Mouse (Mus musculus) liver, embryonic 15.5 days (tissue): ENCODE measurements around the gene Med6. TPM values are rescaled to one million over a fixed set of nuclear protein-coding genes. Genes with fewer than 3 reads are reported as not detected.
"Not testable (repeated sequence)": the region's sequence is repeated elsewhere in the genome, so short reads cannot be mapped to it uniquely, and the experiment has no call there.

Experiments
- ATAC-seq: fragments of 200-750 bp; cut with Nextera tagmentation; 2 replicates; pipeline ENCODE4 v1.8.0; 2017; ENCODE audit warnings: moderate number of reproducible peaks, mild to moderate bottlenecking, moderate library complexity; ENCODE audit not compliant: insufficient read depth
- H3K27ac ChIP-seq: fragments of 300-500 bp; sonication (generic); replicated peaks from 2 replicates; pipeline ENCODE4 v1.5.1; 2015; ENCODE audit warnings: mild to moderate bottlenecking, inconsistent platforms
- H3K27me3 ChIP-seq: fragments of 300-500 bp; sonication (generic); 2 replicates; pipeline ENCODE4 v1.6.1; 2015; ENCODE audit warnings: mild to moderate bottlenecking, inconsistent platforms
- H3K36me3 ChIP-seq: fragments of 300-500 bp; sonication (generic); replicated peaks from 2 replicates; pipeline ENCODE4 v1.6.1; 2015; ENCODE audit warnings: moderate library complexity, mild to moderate bottlenecking, inconsistent platforms
- H3K4me1 ChIP-seq: fragments of 300-500 bp; sonication (generic); replicated peaks from 2 replicates; pipeline ENCODE4 v1.6.1; 2015; ENCODE audit warnings: inconsistent platforms
- H3K4me2 ChIP-seq: fragments of 300-500 bp; sonication (generic); 2 replicates; pipeline ENCODE4 v1.6.1; 2015; ENCODE audit warnings: moderate library complexity, mild to moderate bottlenecking, inconsistent platforms
- H3K4me3 ChIP-seq: fragments of 300-500 bp; sonication (generic); replicated peaks from 2 replicates; pipeline ENCODE4 v1.5.1; 2015; ENCODE audit warnings: mild to moderate bottlenecking, inconsistent platforms
- H3K9ac ChIP-seq: fragments of 300-500 bp; sonication (generic); 2 replicates; pipeline ENCODE4 v1.6.1; 2015; ENCODE audit warnings: moderate library complexity, mild to moderate bottlenecking, inconsistent platforms
- H3K9me3 ChIP-seq: fragments of 300-500 bp; sonication (generic); replicated peaks from 2 replicates; pipeline ENCODE4 v1.6.1; 2016; ENCODE audit warnings: inconsistent platforms
- WGBS: fragments of 180-500 bp; shearing (Covaris S2); methylation state at CpG from one replicate; pipeline ENCODE4 v1.1.7; 2015; ENCODE audit warnings: mixed read lengths; ENCODE audit not compliant: insufficient replicate concordance; 5-methylcytosine and 5-hydroxymethylcytosine counted together
- polyA plus RNA-seq: library from polyadenylated mRNA; unstranded; fragments of >200 nt; fragmentation: Nextera tagmentation; extraction: Ambion mirVana; gene quantifications from 2 replicates; pipeline ENCODE4 v1.2.1, GENCODE M21; 2015

Gene Med6
- polyA plus RNA-seq, 1 experiment from 2014 or later = 33.2 TPM

DNA sequence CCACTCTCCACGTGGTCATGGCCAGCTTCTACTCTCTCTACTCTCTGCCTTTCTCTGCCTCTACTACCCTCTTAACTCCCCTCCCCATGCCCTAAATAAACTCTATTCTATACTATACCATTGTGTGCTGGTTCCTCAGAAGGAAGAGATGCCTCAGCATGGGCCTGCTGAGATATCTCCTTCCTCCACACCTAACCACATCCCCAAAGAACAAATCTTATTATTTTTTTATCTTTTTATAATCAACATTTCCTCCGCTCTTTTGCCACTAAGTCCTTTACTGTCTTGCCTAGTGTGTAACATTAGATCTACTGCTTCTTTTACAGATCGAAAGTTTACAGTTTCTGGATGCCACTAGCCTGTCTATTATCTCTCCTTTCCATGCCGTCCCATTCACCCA lies 47.6 kb downstream of the Med6 start:
- no peaks in the 10 kb centered on the region for H3K9me3 ChIP-seq
- ATAC-seq = no peak
- H3K4me3 ChIP-seq = no peak overlapping the region
- no peaks in the 10 kb centered on the region for H3K4me1 ChIP-seq
- no peak overlapping the region for H3K27ac ChIP-seq
- no peak overlapping the region for H3K4me2 ChIP-seq
- no peak overlapping the region for H3K9ac ChIP-seq
- H3K36me3 ChIP-seq = no peaks in the 10 kb centered on the region
- 18% methylated on average over 4 of the region's 4 CpGs for WGBS
- H3K27me3 ChIP-seq = no peaks in the 10 kb centered on the region

DNA sequence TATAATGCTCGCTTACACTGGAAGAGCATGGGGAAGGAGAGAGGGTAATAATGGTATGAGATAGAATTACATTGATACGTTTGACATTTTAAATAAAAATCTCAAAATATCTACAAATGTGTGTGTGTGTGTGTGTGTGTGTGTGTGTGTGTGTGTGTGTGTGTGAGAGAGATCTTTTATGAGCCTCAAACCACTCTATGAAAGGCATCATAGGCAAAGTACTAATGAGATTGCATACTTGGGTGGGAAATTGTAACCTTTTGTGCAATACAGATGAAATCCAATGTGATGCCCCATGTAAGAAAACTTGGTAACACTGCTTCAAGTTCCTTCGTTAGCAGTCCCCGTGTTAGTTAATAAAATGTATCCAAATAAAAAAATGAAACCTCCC lies 61.8 kb downstream of the Med6 start:
- H3K4me2 ChIP-seq = peak overlapping the region; percentile 75
- H3K4me3 ChIP-seq = peak overlapping the region; percentile 73
- 25% methylated on average over 4 of the region's 4 CpGs for WGBS
- peak overlapping the region; percentile 62 for H3K9ac ChIP-seq
- H3K36me3 ChIP-seq = no peaks in the 10 kb centered on the region
- no peaks in the 10 kb centered on the region for H3K27me3 ChIP-seq
- no peak for ATAC-seq
- H3K27ac ChIP-seq = peak overlapping the region; percentile 79
- no peaks in the 10 kb centered on the region for H3K9me3 ChIP-seq
- H3K4me1 ChIP-seq = peaks cover 14% of the 10 kb centered on the region

DNA sequence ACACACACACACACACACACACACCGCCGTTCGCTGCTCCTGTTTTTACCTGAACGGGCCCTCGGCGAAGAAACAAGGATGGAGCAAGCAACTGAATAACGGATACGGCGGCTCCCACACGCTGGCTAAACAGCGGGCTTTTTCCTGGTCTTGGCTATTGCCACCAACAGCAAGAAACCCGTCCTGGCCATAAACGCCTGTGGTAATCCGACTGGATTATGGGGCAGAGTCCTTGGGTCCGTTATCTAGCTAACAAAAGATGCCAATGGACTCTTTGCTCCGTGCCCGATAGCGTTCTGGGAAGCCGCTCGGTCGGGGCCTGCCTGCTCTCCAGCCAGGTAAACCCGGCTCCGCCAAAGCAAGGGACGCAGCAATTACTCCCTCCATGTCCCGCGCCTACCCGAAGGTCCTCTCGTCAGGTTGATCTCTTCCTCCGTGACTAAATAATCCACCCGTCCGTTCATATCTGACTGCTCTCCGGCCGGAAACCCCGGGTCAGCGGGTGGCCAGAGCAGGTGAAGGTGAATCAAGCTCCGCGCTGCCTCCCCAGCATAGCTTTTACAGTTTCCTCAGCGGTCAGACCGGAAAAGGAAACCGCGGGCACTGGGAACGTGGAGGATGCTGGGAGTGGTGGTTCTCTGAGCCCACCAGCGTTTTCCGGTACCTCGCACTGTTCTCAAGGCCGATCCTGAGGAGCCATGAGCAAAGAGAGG lies 62.3 kb downstream of the Med6 start, which contains the start of the genes Gm20498 and Synj2bp:
TSS of gene Gm20498 (minus strand) at position 590 of the 713 bp plus-strand sequence.
TSS of gene Synj2bp (minus strand) at position 596 of the 713 bp plus-strand sequence.
- Histone ChIP-seq H3K27ac (peak within 1 kb of the TSS; percentile 79), H3K9me3 (no peaks in the 10 kb centered on the region), H3K4me2 (peak within 1 kb of the TSS; percentile 75), H3K9ac (peak within 1 kb of the TSS; percentile 62), H3K36me3 (no peaks in the 10 kb centered on the region), H3K27me3 (no peaks in the 10 kb centered on the region), H3K4me1 (peaks cover 14% of the 10 kb centered on the region), H3K4me3 (peak within 1 kb of the TSS; percentile 73)
- ATAC-seq = peak; percentile 86
- under 1% methylated on average over 46 of the region's 46 CpGs for WGBS

DNA sequence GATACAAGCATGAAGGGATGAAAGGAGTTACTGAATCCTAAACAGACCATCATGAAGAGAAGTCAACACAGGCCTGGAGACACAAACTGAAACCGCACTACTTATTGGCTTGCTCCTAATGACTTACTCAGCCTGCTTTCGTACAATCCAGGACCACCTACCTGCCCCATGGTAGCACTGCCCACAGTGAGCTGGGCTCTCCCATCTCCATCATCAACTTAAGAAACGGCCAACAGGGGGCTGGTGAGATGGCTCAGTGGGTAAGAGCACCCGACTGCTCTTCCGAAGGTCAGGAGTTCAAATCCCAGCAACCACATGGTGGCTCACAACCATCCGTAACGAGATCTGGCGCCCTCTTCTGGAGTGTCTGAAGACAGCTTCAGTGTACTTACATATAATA lies 64.2 kb downstream of the Med6 start:
- not testable (repeated sequence) for H3K27me3 ChIP-seq, ATAC-seq, H3K36me3 ChIP-seq, H3K27ac ChIP-seq, H3K9me3 ChIP-seq, H3K4me2 ChIP-seq, H3K4me3 ChIP-seq, H3K9ac ChIP-seq
- H3K4me1 ChIP-seq = peaks cover 14% of the 10 kb centered on the region
- WGBS = 62% methylated on average over 8 of the region's 8 CpGs

Other genes starting within 250 kb of the Med6 start
- 0.06 and 0.13 TPM in 2 replicates for gene Gm4787, start 215.5 kb downstream of the Med6 start, polyA plus RNA-seq
- 0.08 and 0.21 TPM in 2 replicates for gene Adam4, start 173.1 kb downstream of the Med6 start, polyA plus RNA-seq
- 52.7 and 64.5 TPM in 2 replicates for gene Cox16, start 109.9 kb downstream of the Med6 start, polyA plus RNA-seq
- gene Gm20498, start 62.1 kb downstream of the Med6 start, polyA plus RNA-seq = 10.4 and 11.1 TPM in 2 replicates
- gene Synj2bp, start 62.1 kb downstream of the Med6 start, polyA plus RNA-seq = 13.0 and 13.2 TPM in 2 replicates
- gene Adam21, start 26.5 kb downstream of the Med6 start, polyA plus RNA-seq = not detected in 2 replicates
- 0.20 and 0.24 TPM in 2 replicates for gene Ttc9, start 36.2 kb upstream of the Med6 start, polyA plus RNA-seq
- gene Map3k9, start 186.2 kb upstream of the Med6 start, polyA plus RNA-seq = 0.10 and 0.20 TPM in 2 replicates